Mouse (Mus musculus) cerebral cortex, adult 2 months (tissue): ENCODE data around the gene Nprl2.

Experiments used
- WGBS: fragments of 180-500 bp; shearing (Covaris S2); methylation state at CpG from one replicate; pipeline ENCODE4 v1.1.7; 2018; 5-methylcytosine and 5-hydroxymethylcytosine counted together

Gene Nprl2

GRCm38 (mm10) chr9:107541474-107542351, at the start of gene Nprl2, which contains the start of gene Cyb561d2:
Nprl2 (plus strand) TSS chr9:107542226.
Cyb561d2 (minus strand) TSS chr9:107542193.
- under 1% methylated on average over 46 of the region's 46 CpGs for WGBS

GRCm38 (mm10) chr9:107493511-107493910, 48.5 kb upstream of the Nprl2 start:
- 74% methylated on average over 1 of the region's 1 CpGs for WGBS

GRCm38 (mm10) chr9:107494238-107494637, 47.8 kb upstream of the Nprl2 start:
- WGBS, result 82% methylated on average over 12 of the region's 12 CpGs

- 87% methylated on average over 3 of the region's 3 CpGs for WGBS
These were observed 45.7 kb upstream of the Nprl2 start for GRCm38 (mm10) chr9:107496359-107496758.

- 90% methylated on average over 3 of the region's 3 CpGs for WGBS
These were observed 41.2 kb upstream of the Nprl2 start for GRCm38 (mm10) chr9:107500708-107501286.

GRCm38 (mm10) chr9:107502131-107502846, 39.7 kb upstream of the Nprl2 start:
- WGBS, result 73% methylated on average over 12 of the region's 12 CpGs

GRCm38 (mm10) chr9:107504662-107505537, 37.1 kb upstream of the Nprl2 start:
- 84% methylated on average over 19 of the region's 19 CpGs for WGBS

- 28% methylated on average over 10 of the region's 10 CpGs for WGBS
These were observed 33.8 kb upstream of the Nprl2 start for GRCm38 (mm10) chr9:107508266-107508665.

- 82% methylated on average over 14 of the region's 14 CpGs for WGBS
These were observed 31.5 kb upstream of the Nprl2 start for GRCm38 (mm10) chr9:107510384-107511100.

GRCm38 (mm10) chr9:107511436-107511835, 30.6 kb upstream of the Nprl2 start:
- 81% methylated on average over 8 of the region's 8 CpGs for WGBS

- 53% methylated on average over 16 of the region's 16 CpGs for WGBS
These were observed 29.7 kb upstream of the Nprl2 start for GRCm38 (mm10) chr9:107512326-107512725.

- WGBS, result 26% methylated on average over 14 of the region's 14 CpGs
These were observed 27.6 kb upstream of the Nprl2 start for GRCm38 (mm10) chr9:107514303-107514955.

- 73% methylated on average over 6 of the region's 6 CpGs for WGBS
These were observed 21.7 kb upstream of the Nprl2 start for GRCm38 (mm10) chr9:107520331-107520730.

- WGBS, result 55% methylated on average over 5 of the region's 5 CpGs
These were observed 20.8 kb upstream of the Nprl2 start for GRCm38 (mm10) chr9:107521190-107521589.

- 33% methylated on average over 25 of the region's 25 CpGs for WGBS
These were observed 20.2 kb upstream of the Nprl2 start for GRCm38 (mm10) chr9:107521711-107522399.

- WGBS, result 34% methylated on average over 2 of the region's 2 CpGs
These were observed 19.7 kb upstream of the Nprl2 start for GRCm38 (mm10) chr9:107522400-107522711.

- WGBS, result 9% methylated on average over 44 of the region's 44 CpGs
These were observed 15.6 kb upstream of the Nprl2 start for GRCm38 (mm10) chr9:107526198-107527026.

- under 1% methylated on average over 48 of the region's 48 CpGs for WGBS
These were observed 8.1 kb upstream of the Nprl2 start, which contains the start of gene Tmem115 for GRCm38 (mm10) chr9:107533791-107534407. Tmem115 (plus strand) TSS chr9:107533945.
